Mouse (Mus musculus): ENCODE measurements at regions not wholly inside any gene's neighbourhood (a gene's known extent, or its start where the extent isn't known, plus 50 kb on each side); places are given as distances from the start of the nearest gene placed in this dataset.

- Histone ChIP-seq H3K4me1 (replicated peaks; ENCODE audit: control insufficient read depth, insufficient read depth, low read length) (0 out of 2 replicates have a peak, but pooled peaks cover under 1% of the 10 kb centered on the region), H3K27me3 (replicated peaks; ENCODE audit: control insufficient read depth, insufficient read depth, low read length) (no peaks in the 10 kb centered on the region), H3K9me3 (ENCODE audit: control insufficient read depth, low read length) (0 out of 2 replicates have a peak, but pooled peaks cover 5% of the 10 kb centered on the region), H3K27ac (ENCODE audit: low read depth) (no peak overlapping the region), H3K9ac (ENCODE audit: low read length) (no peak overlapping the region), H3K4me2 (ENCODE audit: low read length) (no peak overlapping the region), H3K36me3 (ENCODE audit: control insufficient read depth, insufficient read depth, low read length) (no peaks in the 10 kb centered on the region), H3K4me3 (ENCODE audit: low read depth, low read length) (no peak overlapping the region)
- ATAC-seq (replicated peaks; ENCODE audit: low FRiP score, low TSS enrichment, low read depth), result no peak
- WGBS, result 53% methylated on average over 6 of the region's 6 CpGs
- DNase-seq (ENCODE audit: low spot score), result no peak
Measured at GRCm38 (mm10) chr13:44158364-44158763, 373.8 kb downstream of the Cd83 start.

- Histone ChIP-seq H3K36me3 (ENCODE audit: control insufficient read depth, insufficient read depth, low read length) (no peaks in the 10 kb centered on the region), H3K4me2 (ENCODE audit: low read length) (no peak overlapping the region), H3K9me3 (ENCODE audit: control insufficient read depth, low read length) (no peaks in the 10 kb centered on the region), H3K27me3 (replicated peaks; ENCODE audit: control insufficient read depth, insufficient read depth, low read length) (no peaks in the 10 kb centered on the region), H3K4me3 (ENCODE audit: low read depth, low read length) (no peak overlapping the region), H3K4me1 (replicated peaks; ENCODE audit: control insufficient read depth, insufficient read depth, low read length) (no peaks in the 10 kb centered on the region), H3K9ac (ENCODE audit: low read length) (no peak overlapping the region), H3K27ac (ENCODE audit: low read depth) (no peak overlapping the region)
- DNase-seq (ENCODE audit: low spot score) (no peak), ATAC-seq (replicated peaks; ENCODE audit: low FRiP score, low TSS enrichment, low read depth) (no peak)
- 92% methylated on average over 2 of the region's 2 CpGs for WGBS
Measured at GRCm38 (mm10) chr13:44159346-44159745, 374.8 kb downstream of the Cd83 start.

GRCm38 (mm10) chr13:44164746-44165145 lies 380.2 kb downstream of the Cd83 start:
- Histone ChIP-seq H3K4me3 (ENCODE audit: low read depth, low read length) (no peak overlapping the region), H3K9me3 (ENCODE audit: control insufficient read depth, low read length) (no peaks in the 10 kb centered on the region)

GRCm38 (mm10) chr13:44167186-44167585 lies 382.6 kb downstream of the Cd83 start:
- H3K4me2 ChIP-seq (ENCODE audit: low read length), result no peak overlapping the region
- no peak overlapping the region for H3K4me3 ChIP-seq (ENCODE audit: low read depth, low read length)
- H3K27ac ChIP-seq (ENCODE audit: low read depth), result no peak overlapping the region
- H3K36me3 ChIP-seq (ENCODE audit: control insufficient read depth, insufficient read depth, low read length), result no peaks in the 10 kb centered on the region
- 57% methylated on average over 9 of the region's 9 CpGs for WGBS
- no peaks in the 10 kb centered on the region for H3K27me3 ChIP-seq (replicated peaks; ENCODE audit: control insufficient read depth, insufficient read depth, low read length)
- H3K9me3 ChIP-seq (ENCODE audit: control insufficient read depth, low read length), result no peaks in the 10 kb centered on the region
- ATAC-seq (replicated peaks; ENCODE audit: low FRiP score, low TSS enrichment, low read depth) (no peak), DNase-seq (ENCODE audit: low spot score) (no peak)
- no peak overlapping the region for H3K9ac ChIP-seq (ENCODE audit: low read length)
- H3K4me1 ChIP-seq (replicated peaks; ENCODE audit: control insufficient read depth, insufficient read depth, low read length), result 0 out of 2 replicates have a peak, but pooled peaks cover 8% of the 10 kb centered on the region

More at GRCm38 (mm10) chr13:44164746-44165145, 380.2 kb downstream of the Cd83 start:
- no peak overlapping the region for H3K9ac ChIP-seq (ENCODE audit: low read length)
- no peaks in the 10 kb centered on the region for H3K27me3 ChIP-seq (replicated peaks; ENCODE audit: control insufficient read depth, insufficient read depth, low read length)
- H3K36me3 ChIP-seq (ENCODE audit: control insufficient read depth, insufficient read depth, low read length), result no peaks in the 10 kb centered on the region
- no peak overlapping the region for H3K4me2 ChIP-seq (ENCODE audit: low read length)
- no peak for ATAC-seq (replicated peaks; ENCODE audit: low FRiP score, low TSS enrichment, low read depth)
- no peak for DNase-seq (ENCODE audit: low spot score)
- no peak overlapping the region for H3K27ac ChIP-seq (ENCODE audit: low read depth)
- H3K4me1 ChIP-seq (replicated peaks; ENCODE audit: control insufficient read depth, insufficient read depth, low read length), result 0 out of 2 replicates have a peak, but pooled peaks cover 8% of the 10 kb centered on the region

- no peak overlapping the region for H3K9ac ChIP-seq (ENCODE audit: low read length)
- H3K4me2 ChIP-seq (ENCODE audit: low read length), result no peak overlapping the region
- DNase-seq (ENCODE audit: low spot score), result no peak
- H3K27ac ChIP-seq (ENCODE audit: low read depth), result no peak overlapping the region
- 38% methylated on average over 5 of the region's 5 CpGs for WGBS
- no peaks in the 10 kb centered on the region for H3K9me3 ChIP-seq (ENCODE audit: control insufficient read depth, low read length)
- no peak for ATAC-seq (replicated peaks; ENCODE audit: low FRiP score, low TSS enrichment, low read depth)
- H3K36me3 ChIP-seq (ENCODE audit: control insufficient read depth, insufficient read depth, low read length), result no peaks in the 10 kb centered on the region
- no peak overlapping the region for H3K4me3 ChIP-seq (ENCODE audit: low read depth, low read length)
- H3K4me1 ChIP-seq (replicated peaks; ENCODE audit: control insufficient read depth, insufficient read depth, low read length), result 0 out of 2 replicates have a peak, but pooled peaks cover 8% of the 10 kb centered on the region
- no peaks in the 10 kb centered on the region for H3K27me3 ChIP-seq (replicated peaks; ENCODE audit: control insufficient read depth, insufficient read depth, low read length)
Measured at GRCm38 (mm10) chr13:44168186-44168585, 383.6 kb downstream of the Cd83 start.

GRCm38 (mm10) chr13:44171639-44172038 lies 387.1 kb downstream of the Cd83 start:
- no peaks in the 10 kb centered on the region for H3K9me3 ChIP-seq (ENCODE audit: control insufficient read depth, low read length)
- no peak overlapping the region for H3K9ac ChIP-seq (ENCODE audit: low read length)
- H3K4me2 ChIP-seq (ENCODE audit: low read length), result no peak overlapping the region
- no peak overlapping the region for H3K27ac ChIP-seq (ENCODE audit: low read depth)
- no peaks in the 10 kb centered on the region for H3K36me3 ChIP-seq (ENCODE audit: control insufficient read depth, insufficient read depth, low read length)
- H3K4me1 ChIP-seq (replicated peaks; ENCODE audit: control insufficient read depth, insufficient read depth, low read length), result 0 out of 2 replicates have a peak, but pooled peaks cover 8% of the 10 kb centered on the region
- DNase-seq (ENCODE audit: low spot score) (no peak), ATAC-seq (replicated peaks; ENCODE audit: low FRiP score, low TSS enrichment, low read depth) (no peak)
- H3K4me3 ChIP-seq (ENCODE audit: low read depth, low read length), result no peak overlapping the region
- 46% methylated on average over 6 of the region's 6 CpGs for WGBS
- no peaks in the 10 kb centered on the region for H3K27me3 ChIP-seq (replicated peaks; ENCODE audit: control insufficient read depth, insufficient read depth, low read length)

GRCm38 (mm10) chr13:44172701-44173100 lies 388.1 kb downstream of the Cd83 start:
- H3K27me3 ChIP-seq (replicated peaks; ENCODE audit: control insufficient read depth, insufficient read depth, low read length), result no peaks in the 10 kb centered on the region
- no peak overlapping the region for H3K9ac ChIP-seq (ENCODE audit: low read length)
- H3K27ac ChIP-seq (ENCODE audit: low read depth), result no peak overlapping the region
- DNase-seq (ENCODE audit: low spot score) (no peak), ATAC-seq (replicated peaks; ENCODE audit: low FRiP score, low TSS enrichment, low read depth) (no peak)
- 88% methylated on average over 5 of the region's 5 CpGs for WGBS
- no peaks in the 10 kb centered on the region for H3K36me3 ChIP-seq (ENCODE audit: control insufficient read depth, insufficient read depth, low read length)
- no peak overlapping the region for H3K4me3 ChIP-seq (ENCODE audit: low read depth, low read length)
- H3K4me2 ChIP-seq (ENCODE audit: low read length), result no peak overlapping the region
- 0 out of 2 replicates have a peak, but pooled peaks cover 1% of the 10 kb centered on the region for H3K4me1 ChIP-seq (replicated peaks; ENCODE audit: control insufficient read depth, insufficient read depth, low read length)
- no peaks in the 10 kb centered on the region for H3K9me3 ChIP-seq (ENCODE audit: control insufficient read depth, low read length)

GRCm38 (mm10) chr13:44174236-44174635 lies 389.7 kb downstream of the Cd83 start:
- ATAC-seq (replicated peaks; ENCODE audit: low FRiP score, low TSS enrichment, low read depth) (no peak), DNase-seq (ENCODE audit: low spot score) (no peak)
- no peak overlapping the region for H3K9ac ChIP-seq (ENCODE audit: low read length)
- no peak overlapping the region for H3K4me3 ChIP-seq (ENCODE audit: low read depth, low read length)
- H3K27me3 ChIP-seq (replicated peaks; ENCODE audit: control insufficient read depth, insufficient read depth, low read length), result no peaks in the 10 kb centered on the region
- H3K36me3 ChIP-seq (ENCODE audit: control insufficient read depth, insufficient read depth, low read length), result no peaks in the 10 kb centered on the region
- no peaks in the 10 kb centered on the region for H3K4me1 ChIP-seq (replicated peaks; ENCODE audit: control insufficient read depth, insufficient read depth, low read length)
- no peaks in the 10 kb centered on the region for H3K9me3 ChIP-seq (ENCODE audit: control insufficient read depth, low read length)
- H3K27ac ChIP-seq (ENCODE audit: low read depth), result no peak overlapping the region
- WGBS, result 94% methylated on average over 2 of the region's 2 CpGs
- H3K4me2 ChIP-seq (ENCODE audit: low read length), result no peak overlapping the region

- no peaks in the 10 kb centered on the region for H3K9me3 ChIP-seq (ENCODE audit: control insufficient read depth, low read length)
- no peak overlapping the region for H3K4me2 ChIP-seq (ENCODE audit: low read length)
- 86% methylated on average over 8 of the region's 8 CpGs for WGBS
- no peaks in the 10 kb centered on the region for H3K36me3 ChIP-seq (ENCODE audit: control insufficient read depth, insufficient read depth, low read length)
- no peak overlapping the region for H3K9ac ChIP-seq (ENCODE audit: low read length)
- H3K27ac ChIP-seq (ENCODE audit: low read depth), result no peak overlapping the region
- DNase-seq (ENCODE audit: low spot score), result no peak
- no peaks in the 10 kb centered on the region for H3K4me1 ChIP-seq (replicated peaks; ENCODE audit: control insufficient read depth, insufficient read depth, low read length)
- H3K4me3 ChIP-seq (ENCODE audit: low read depth, low read length), result no peak overlapping the region
- H3K27me3 ChIP-seq (replicated peaks; ENCODE audit: control insufficient read depth, insufficient read depth, low read length), result no peaks in the 10 kb centered on the region
- no peak for ATAC-seq (replicated peaks; ENCODE audit: low FRiP score, low TSS enrichment, low read depth)
Measured at GRCm38 (mm10) chr13:44175300-44176036, 390.9 kb downstream of the Cd83 start.

Measured in intestine, embryonic 14.5 days (tissue).